Mouse (Mus musculus): ENCODE results near the gene Bloc1s4. TPM values are rescaled to one million over a fixed set of nuclear protein-coding genes. Genes with fewer than 3 reads are reported as not detected.

The Bloc1s4 gene
- polyA plus RNA-seq, 1 experiment from 2014 or later: 21.4 TPM

- ATAC-seq (replicated peaks; ENCODE audit: extremely low read depth, insufficient read depth, low FRiP score): no peak
- Histone ChIP-seq H3K9ac (ENCODE audit: low read length) (no peak overlapping the region), H3K9me3 (replicated peaks; ENCODE audit: control insufficient read depth, low read length) (no peaks in the 10 kb centered on the region), H3K27me3 (ENCODE audit: control insufficient read depth, insufficient read depth, low read length) (no peaks in the 10 kb centered on the region), H3K4me1 (ENCODE audit: control insufficient read depth, insufficient read depth, low read length) (peaks cover 22% of the 10 kb centered on the region), H3K4me2 (ENCODE audit: low read depth, low read length) (no peak overlapping the region), H3K4me3 (ENCODE audit: low read length) (no peak overlapping the region), H3K36me3 (ENCODE audit: control insufficient read depth, insufficient read depth) (no peaks in the 10 kb centered on the region), H3K27ac (ENCODE audit: low read length) (no peak overlapping the region)
- 62% methylated on average over 5 of the region's 5 CpGs for WGBS
Measured at GRCm38 (mm10) chr5:36698689-36699088, 49.8 kb downstream of the Bloc1s4 start.

- WGBS: 66% methylated on average over 7 of the region's 7 CpGs
- no peak overlapping the region for H3K4me2 ChIP-seq (ENCODE audit: low read depth, low read length)
- no peaks in the 10 kb centered on the region for H3K27me3 ChIP-seq (ENCODE audit: control insufficient read depth, insufficient read depth, low read length)
- ATAC-seq (replicated peaks; ENCODE audit: extremely low read depth, insufficient read depth, low FRiP score): no peak
- no peaks in the 10 kb centered on the region for H3K9me3 ChIP-seq (replicated peaks; ENCODE audit: control insufficient read depth, low read length)
- no peaks in the 10 kb centered on the region for H3K36me3 ChIP-seq (ENCODE audit: control insufficient read depth, insufficient read depth)
- no peak overlapping the region for H3K27ac ChIP-seq (ENCODE audit: low read length)
- no peak overlapping the region for H3K4me3 ChIP-seq (ENCODE audit: low read length)
- H3K9ac ChIP-seq (ENCODE audit: low read length): no peak overlapping the region
- H3K4me1 ChIP-seq (ENCODE audit: control insufficient read depth, insufficient read depth, low read length): peaks cover 27% of the 10 kb centered on the region
Measured at GRCm38 (mm10) chr5:36698067-36698670, 50.3 kb downstream of the Bloc1s4 start.

Other genes starting within 250 kb of the Bloc1s4 start
- 18.0 and 18.2 TPM in 2 replicates for gene Tbc1d14, start 155.4 kb downstream of the Bloc1s4 start, polyA plus RNA-seq (2015; fragmentation: Nextera tagmentation; extraction: Ambion mirVana)
- gene D5Ertd579e, start 52.6 kb downstream of the Bloc1s4 start, polyA plus RNA-seq (2015; fragmentation: Nextera tagmentation; extraction: Ambion mirVana): 23.0 and 27.1 TPM in 2 replicates
- gene Mrfap1, start 48.1 kb upstream of the Bloc1s4 start, polyA plus RNA-seq (2015; fragmentation: Nextera tagmentation; extraction: Ambion mirVana): 285 and 303 TPM in 2 replicates
- gene Man2b2, start 82.0 kb upstream of the Bloc1s4 start, polyA plus RNA-seq (2015; fragmentation: Nextera tagmentation; extraction: Ambion mirVana): 14.5 and 15.0 TPM in 2 replicates
- 0.06 and 0.08 TPM in 2 replicates for gene Ppp2r2c, start 119.9 kb upstream of the Bloc1s4 start, polyA plus RNA-seq (2015; fragmentation: Nextera tagmentation; extraction: Ambion mirVana)
- gene Wfs1, start 240.6 kb upstream of the Bloc1s4 start, polyA plus RNA-seq (2015; fragmentation: Nextera tagmentation; extraction: Ambion mirVana): 18.4 and 19.2 TPM in 2 replicates